Mouse (Mus musculus): ENCODE results near the gene Snx20.

Gene Snx20

GRCm38 (mm10) chr8:88604065-88605038 lies 31.6 kb downstream of the Snx20 start:
- peak; percentile 25 to 62 for DNase-seq (ENCODE audit: low spot score in 2 of 2)

- DNase-seq (ENCODE audit: low spot score in 2 of 2), result no peak
Measured at GRCm38 (mm10) chr8:88603446-88603989, 32.4 kb downstream of the Snx20 start.

- no peak for DNase-seq (ENCODE audit: low spot score in 2 of 2)
Measured at GRCm38 (mm10) chr8:88599491-88599890, 36.4 kb downstream of the Snx20 start.

GRCm38 (mm10) chr8:88598578-88598977 lies 37.4 kb downstream of the Snx20 start:
- no peak for DNase-seq (ENCODE audit: low spot score in 2 of 2)

GRCm38 (mm10) chr8:88596042-88596441 lies 39.9 kb downstream of the Snx20 start:
- no peak for DNase-seq (ENCODE audit: low spot score in 2 of 2)

GRCm38 (mm10) chr8:88593947-88594346 lies 42.0 kb downstream of the Snx20 start:
- DNase-seq (ENCODE audit: low spot score in 2 of 2), result no peak

- no peak for DNase-seq (ENCODE audit: low spot score in 2 of 2)
Measured at GRCm38 (mm10) chr8:88590226-88590625, 45.7 kb downstream of the Snx20 start.

GRCm38 (mm10) chr8:88588205-88588889 lies 47.6 kb downstream of the Snx20 start:
- no peak for DNase-seq (ENCODE audit: low spot score in 2 of 2)

GRCm38 (mm10) chr8:88583863-88584262 lies 52.1 kb downstream of the Snx20 start:
- no peak for DNase-seq (ENCODE audit: low spot score in 2 of 2)

GRCm38 (mm10) chr8:88580785-88581184 lies 55.1 kb downstream of the Snx20 start:
- DNase-seq (ENCODE audit: low spot score in 2 of 2), result no peak

GRCm38 (mm10) chr8:88579668-88580330 lies 56.1 kb downstream of the Snx20 start:
- DNase-seq (ENCODE audit: low spot score in 2 of 2), result no peak

GRCm38 (mm10) chr8:88579246-88579645 lies 56.7 kb downstream of the Snx20 start:
- DNase-seq (ENCODE audit: low spot score in 2 of 2), result no peak

- DNase-seq (ENCODE audit: low spot score in 2 of 2), result no peak
Measured at GRCm38 (mm10) chr8:88578413-88579175, 57.3 kb downstream of the Snx20 start.

GRCm38 (mm10) chr8:88577666-88578065 lies 58.3 kb downstream of the Snx20 start:
- no peak for DNase-seq (ENCODE audit: low spot score in 2 of 2)

All from urinary bladder, postnatal 36 days (tissue).